ENCODE assay signal across 29 mouse cellular contexts in the genomic region with DNA sequence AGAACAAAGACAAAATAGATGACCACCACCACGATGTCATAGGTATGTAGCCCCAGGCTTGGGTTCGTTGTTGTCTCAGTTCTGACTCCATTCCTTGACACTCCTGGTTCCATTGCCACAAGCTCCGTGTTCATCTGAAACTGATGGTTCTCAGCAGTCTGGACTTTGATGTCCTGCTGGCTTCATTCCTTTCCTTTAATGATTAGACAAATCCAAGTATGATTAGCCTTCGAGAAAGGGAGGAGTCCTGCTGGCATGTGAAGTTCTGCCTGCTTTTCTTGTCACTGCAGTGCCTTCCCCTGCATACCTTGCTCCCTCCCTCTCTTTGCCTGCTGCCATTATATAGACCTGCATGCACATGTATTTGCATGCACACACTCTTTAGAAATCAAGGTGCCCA. TPM values are rescaled to one million over a fixed set of nuclear protein-coding genes. Genes with fewer than 3 reads are reported as not detected.
DNase-seq lines count a peak whose midpoint lies in the region; ATAC-seq lines count a peak whose summit lies in the region.
"Had no signal": no experiment of that assay in that cellular context is flagged by ENCODE, and none has a peak within 500 bp of the region (broad histone marks: within the 10 kb centered on the region; RNA-seq: fewer than 3 reads in every experiment).

No protein-coding gene starts in this region.

- intact Hi-C loops in left cerebral cortex, postnatal 14 days (cut with DNase I) = no loop called here

- no peaks in the 10 kb centered on the region for H3K4me1 ChIP-seq in kidney, embryonic 14.5 days (ENCODE audit: control insufficient read depth, insufficient read depth, low read length)
- H3K4me1 ChIP-seq: forebrain, embryonic 12.5 days; heart, embryonic 12.5 days; hindbrain, embryonic 13.5 days; limb, embryonic 15.5 days had no signal

- peak; percentile 57; the same call in 1 of the 2 replicates for ATAC-seq in kidney, embryonic 14.5 days (ENCODE audit: low FRiP score, low TSS enrichment)
- ATAC-seq in activated CD4-positive, CD25-positive, alpha-beta regulatory T cell, adult 4 months = no peak
- ATAC-seq: inflammation-experienced regulatory T-cells, adult 6 months; liver, postnatal 0 days had no signal

- H3K4me3 ChIP-seq in kidney, embryonic 14.5 days (ENCODE audit: low read length) = no peak overlapping the region
- H3K4me3 ChIP-seq: forebrain, embryonic 12.5 days; gastrocnemius, adult 2 months; heart, embryonic 12.5 days; hindbrain, embryonic 13.5 days; limb, embryonic 15.5 days had no signal

- H3K27ac ChIP-seq in kidney, embryonic 14.5 days (ENCODE audit: low read depth, low read length) = no peak overlapping the region
- H3K27ac ChIP-seq: forebrain, embryonic 12.5 days; gastrocnemius, adult 2 months; hindbrain, embryonic 13.5 days; limb, embryonic 15.5 days had no signal

- peak; percentile 15 for DNase-seq in urinary bladder, postnatal 14 days (ENCODE audit: low spot score)
- DNase-seq in urinary bladder, postnatal 25 days (ENCODE audit: low spot score) = no peak
- DNase-seq in kidney, postnatal 36 days = peak; percentile 46 to 76
- DNase-seq in thymus, postnatal 25 days = no peak
- no peak for DNase-seq in left cerebral cortex, postnatal 14 days (ENCODE audit: low spot score in 2 of 2)
- no peak for DNase-seq in natural killer cell, adult 2 months (ENCODE audit: low spot score in 2 of 2)
- DNase-seq: cerebellum, adult 18-20 months; cerebellum, postnatal 36 days; gastrocnemius, adult 2 months; liver, postnatal 0 days; lung, postnatal 10 days; midbrain, embryonic 14.5 days; right cerebral cortex, postnatal 25 days; thymus, postnatal 4 days had no signal

- no peaks in the 10 kb centered on the region for H3K27me3 ChIP-seq in kidney, embryonic 14.5 days (ENCODE audit: control insufficient read depth, insufficient read depth, low read length)
- H3K27me3 ChIP-seq: forebrain, embryonic 12.5 days; heart, embryonic 12.5 days; hindbrain, embryonic 13.5 days; limb, embryonic 15.5 days had no signal

- no peaks in the 10 kb centered on the region for H3K36me3 ChIP-seq in kidney, embryonic 14.5 days (ENCODE audit: control insufficient read depth, insufficient read depth, low read length)
- H3K36me3 ChIP-seq: forebrain, embryonic 12.5 days; G1E; heart, embryonic 12.5 days; hindbrain, embryonic 13.5 days; limb, embryonic 15.5 days had no signal

- H3K4me2 ChIP-seq in kidney, embryonic 14.5 days (replicated peaks; ENCODE audit: low read depth, low read length) = no peak overlapping the region
- H3K4me2 ChIP-seq: forebrain, embryonic 12.5 days; heart, embryonic 12.5 days; hindbrain, embryonic 13.5 days; limb, embryonic 15.5 days had no signal

- no peak overlapping the region for H3K9ac ChIP-seq in kidney, embryonic 14.5 days (ENCODE audit: low read depth, low read length)
- H3K9ac ChIP-seq: forebrain, embryonic 12.5 days; heart, embryonic 12.5 days; hindbrain, embryonic 13.5 days; limb, embryonic 15.5 days; liver, postnatal 0 days had no signal

- no peaks in the 10 kb centered on the region for H3K9me3 ChIP-seq in kidney, embryonic 14.5 days (ENCODE audit: control insufficient read depth, low read length)
- H3K9me3 ChIP-seq: forebrain, embryonic 12.5 days; heart, embryonic 12.5 days; hindbrain, embryonic 13.5 days; limb, embryonic 15.5 days had no signal

- WGBS in kidney, embryonic 14.5 days = 62% methylated on average over 4 of the region's 4 CpGs

RNA-seq across cellular contexts. Expression of a gene that starts 4.2 kb away (rescaled TPM):
- polyA plus RNA-seq in kidney, embryonic 14.5 days (2014; fragmentation: Nextera tagmentation; extraction: Ambion mirVana) = 0.30 and 1.6 TPM in 2 replicates
- not detected for total RNA-seq in left cerebral cortex, postnatal 14 days (2021)
- polyA plus RNA-seq in activated CD4-positive, CD25-positive, alpha-beta regulatory T cell, adult 4 months (2017; shearing (Covaris generic)) = not detected
- total RNA-seq: gastrocnemius, adult 2 months; heart, postnatal 25 days; layer of hippocampus, postnatal 10 days; left cerebral cortex, postnatal 36 days; megakaryocyte, adult 5-6 weeks had no signal
- polyA plus RNA-seq: forebrain, embryonic 12.5 days; G1E; hindbrain, embryonic 13.5 days; inflammation-experienced regulatory T-cells, adult 6 months; liver, postnatal 0 days; midbrain, embryonic 14.5 days; neural tube, embryonic 14.5 days had no signal

RNA-seq across cellular contexts. Expression of a gene that starts 20.6 kb away (rescaled TPM):
- not detected in 2 replicates for polyA plus RNA-seq in kidney, embryonic 14.5 days (2014; fragmentation: Nextera tagmentation; extraction: Ambion mirVana)
- under 1 TPM in 1 of 2 experiments, not detected in 1; 0.36 TPM for total RNA-seq in left cerebral cortex, postnatal 14 days (2021)
- not detected for polyA plus RNA-seq in activated CD4-positive, CD25-positive, alpha-beta regulatory T cell, adult 4 months (2017; shearing (Covaris generic))
- total RNA-seq: adrenal gland, postnatal 4 days; gastrocnemius, adult 2 months; heart, postnatal 25 days; megakaryocyte, adult 5-6 weeks had no signal
- polyA plus RNA-seq: forebrain, embryonic 12.5 days; G1E; gonadal fat pad, adult 2 months; heart, embryonic 12.5 days; hindbrain, embryonic 13.5 days; inflammation-experienced regulatory T-cells, adult 6 months; liver, postnatal 0 days; midbrain, embryonic 14.5 days; neural tube, embryonic 14.5 days had no signal

Comparison
In these comparisons a context has a peak if more than half of its experiments do, and no peak if none do; other contexts are left out.
1. DNase-seq: peak in urinary bladder, postnatal 14 days (single experiment) and kidney, postnatal 36 days (2 of 2); none in urinary bladder, postnatal 25 days (single experiment), thymus, postnatal 25 days (single experiment), left cerebral cortex, postnatal 14 days (0 of 2) and natural killer cell, adult 2 months (0 of 2).